Mouse (Mus musculus) intestine, postnatal 0 days (tissue): ENCODE results near the gene Tshz2. TPM values are rescaled to one million over a fixed set of nuclear protein-coding genes. Genes with fewer than 3 reads are reported as not detected.

Experiments used
- ATAC-seq: fragments of 200-750 bp; cut with Nextera tagmentation; 2 replicates; pipeline ENCODE4 v1.8.0; 2017; ENCODE audit warnings: mild to moderate bottlenecking, moderate TSS enrichment, moderate library complexity
- H3K27ac ChIP-seq: fragments of 300-500 bp; sonication (generic); 2 replicates; pipeline ENCODE4 v1.5.1; 2014; ENCODE audit warnings: mild to moderate bottlenecking, low read depth, low read length, moderate library complexity
- H3K27me3 ChIP-seq: fragments of 300-500 bp; sonication (generic); replicated peaks from 2 replicates; pipeline ENCODE4 v1.6.1; 2014; ENCODE audit warnings: low read length, mixed read lengths; ENCODE audit not compliant: control insufficient read depth, insufficient read depth
- H3K36me3 ChIP-seq: fragments of 300-500 bp; sonication (generic); 2 replicates; pipeline ENCODE4 v1.6.1; 2014; ENCODE audit warnings: mild to moderate bottlenecking, moderate library complexity; ENCODE audit not compliant: control insufficient read depth, insufficient read depth
- H3K4me1 ChIP-seq: fragments of 300-500 bp; sonication (generic); replicated peaks from 2 replicates; pipeline ENCODE4 v1.6.1; 2014; ENCODE audit warnings: antibody characterized with exemption, low read length, mixed read lengths; ENCODE audit not compliant: control insufficient read depth, insufficient read depth
- H3K4me2 ChIP-seq: fragments of 300-500 bp; sonication (generic); replicated peaks from 2 replicates; pipeline ENCODE4 v1.6.1; 2014; ENCODE audit warnings: low read depth, mild to moderate bottlenecking, moderate library complexity
- H3K4me3 ChIP-seq: fragments of 300-500 bp; sonication (generic); 2 replicates; pipeline ENCODE4 v1.5.1; 2014; ENCODE audit warnings: low read depth, low read length
- H3K9ac ChIP-seq: fragments of 300-500 bp; sonication (generic); 2 replicates; pipeline ENCODE4 v1.6.1; 2014; ENCODE audit warnings: mild to moderate bottlenecking, low read depth, low read length
- H3K9me3 ChIP-seq: fragments of 300-500 bp; sonication (generic); 2 replicates; pipeline ENCODE4 v1.6.1; 2016; ENCODE audit warnings: mixed run types; ENCODE audit not compliant: control insufficient read depth
- CTCF ChIP-seq: sonication (generic); IDR thresholded peaks from 2 replicates; pipeline ENCODE4 v1.5.1; 2016; ENCODE audit warnings: low read depth, mild to moderate bottlenecking, control low read depth, antibody characterized with exemption, moderate library complexity
- WGBS: fragments of 180-500 bp; shearing (Covaris S2); extraction: QIAGEN DNeasy Blood & Tissue Kit; methylation state at CpG from one replicate; pipeline ENCODE4 v1.1.7; 2014; 5-methylcytosine and 5-hydroxymethylcytosine counted together
- polyA plus RNA-seq: library from polyadenylated mRNA; unstranded; fragments of >200 nt; fragmentation: Nextera tagmentation; extraction: Ambion mirVana; gene quantifications from 2 replicates; pipeline ENCODE4 v1.2.1, GENCODE M21; 2015

Gene Tshz2
- polyA plus RNA-seq, 1 experiment from 2014 or later: 6.3 TPM

GRCm38 (mm10) chr2:169987186-169987585, 354.4 kb downstream of the Tshz2 start:
- TF ChIP-seq CTCF: no peak
- Histone ChIP-seq H3K9me3 (no peaks in the 10 kb centered on the region), H3K27me3 (no peaks in the 10 kb centered on the region), H3K4me3 (no peak overlapping the region), H3K36me3 (no peaks in the 10 kb centered on the region), H3K9ac (no peak overlapping the region), H3K4me2 (no peak overlapping the region), H3K4me1 (no peaks in the 10 kb centered on the region), H3K27ac (no peak overlapping the region)
- WGBS: 64% methylated on average over 13 of the region's 13 CpGs
- no peak for ATAC-seq

DNA sequence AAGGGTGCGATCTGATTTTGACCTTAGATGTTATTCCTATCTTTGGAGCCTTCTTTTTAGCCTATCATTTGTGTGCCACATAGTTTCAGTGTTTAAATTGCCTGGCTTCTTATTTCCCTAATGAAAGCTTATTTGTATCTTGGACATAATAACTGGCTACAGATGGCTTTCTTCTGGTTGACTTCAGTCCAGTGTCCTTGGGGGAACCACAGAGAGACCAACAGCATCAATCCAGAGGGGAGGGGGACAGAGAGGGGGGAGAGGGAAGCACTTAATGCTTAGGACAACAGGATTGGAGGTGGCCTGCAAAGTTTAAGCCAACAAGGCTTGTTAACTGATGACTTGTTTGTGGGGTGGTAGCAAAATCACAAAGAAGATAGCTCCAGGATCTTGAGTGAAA, 356.4 kb downstream of the Tshz2 start:
- 97% methylated on average over 1 of the region's 1 CpGs for WGBS
- Histone ChIP-seq H3K36me3 (no peaks in the 10 kb centered on the region), H3K9ac (no peak overlapping the region), H3K4me3 (no peak overlapping the region), H3K9me3 (no peaks in the 10 kb centered on the region), H3K27me3 (no peaks in the 10 kb centered on the region), H3K4me2 (no peak overlapping the region), H3K27ac (no peak overlapping the region), H3K4me1 (no peaks in the 10 kb centered on the region)
- TF ChIP-seq CTCF: no peak
- ATAC-seq: no peak

- Histone ChIP-seq H3K36me3 (no peaks in the 10 kb centered on the region), H3K27ac (no peak overlapping the region), H3K9me3 (no peaks in the 10 kb centered on the region), H3K4me2 (no peak overlapping the region), H3K4me3 (no peak overlapping the region), H3K4me1 (no peaks in the 10 kb centered on the region; the same call in 1 of the 2 replicates), H3K9ac (no peak overlapping the region), H3K27me3 (no peaks in the 10 kb centered on the region)
- 94% methylated on average over 7 of the region's 7 CpGs for WGBS
- no peak for TF ChIP-seq CTCF
- no peak for ATAC-seq
Observed at GRCm38 (mm10) chr2:169990991-169991390, 358.2 kb downstream of the Tshz2 start.

DNA sequence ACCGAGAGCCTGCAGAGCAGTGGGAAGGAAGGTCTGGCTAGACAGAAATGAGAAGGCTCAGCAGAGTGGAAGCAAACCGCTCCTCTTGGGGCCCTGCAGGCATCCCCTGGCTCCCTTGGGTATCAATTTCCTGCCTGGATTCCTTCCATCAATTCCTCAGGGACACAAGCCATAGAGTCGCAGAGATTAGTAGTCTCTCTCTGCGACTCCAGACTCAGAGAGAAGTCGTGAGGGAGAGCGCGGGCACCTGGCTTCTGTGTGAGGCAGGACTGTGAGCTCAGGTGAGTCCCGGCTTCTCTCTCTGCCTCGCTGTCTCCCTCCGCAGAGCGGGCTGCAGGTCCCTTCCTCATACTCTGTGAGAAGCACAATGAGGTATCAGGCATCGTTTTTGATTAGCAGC, 363.2 kb downstream of the Tshz2 start:
- Histone ChIP-seq H3K9me3 (no peaks in the 10 kb centered on the region), H3K9ac (no peak overlapping the region), H3K27ac (no peak overlapping the region; the same call in 1 of the 2 replicates), H3K4me3 (no peak overlapping the region), H3K36me3 (no peaks in the 10 kb centered on the region), H3K27me3 (no peaks in the 10 kb centered on the region), H3K4me2 (peak overlapping the region; percentile 37; the same call in 1 of the 2 replicates), H3K4me1 (no peaks in the 10 kb centered on the region; the same call in 1 of the 2 replicates)
- no peak for ATAC-seq
- TF ChIP-seq CTCF: no peak
- 21% methylated on average over 12 of the region's 12 CpGs for WGBS

- H3K27me3 ChIP-seq: no peaks in the 10 kb centered on the region
- TF ChIP-seq CTCF: no peak
- no peak for ATAC-seq
- H3K4me2 ChIP-seq: no peak overlapping the region
- H3K9me3 ChIP-seq: no peaks in the 10 kb centered on the region
- no peak overlapping the region for H3K9ac ChIP-seq
- H3K27ac ChIP-seq: no peak overlapping the region
- no peaks in the 10 kb centered on the region; the same call in 1 of the 2 replicates for H3K4me1 ChIP-seq
- H3K36me3 ChIP-seq: no peaks in the 10 kb centered on the region
- 44% methylated on average over 16 of the region's 16 CpGs for WGBS
- H3K4me3 ChIP-seq: no peak overlapping the region
Observed at GRCm38 (mm10) chr2:169996501-169997237, 363.9 kb downstream of the Tshz2 start.

DNA sequence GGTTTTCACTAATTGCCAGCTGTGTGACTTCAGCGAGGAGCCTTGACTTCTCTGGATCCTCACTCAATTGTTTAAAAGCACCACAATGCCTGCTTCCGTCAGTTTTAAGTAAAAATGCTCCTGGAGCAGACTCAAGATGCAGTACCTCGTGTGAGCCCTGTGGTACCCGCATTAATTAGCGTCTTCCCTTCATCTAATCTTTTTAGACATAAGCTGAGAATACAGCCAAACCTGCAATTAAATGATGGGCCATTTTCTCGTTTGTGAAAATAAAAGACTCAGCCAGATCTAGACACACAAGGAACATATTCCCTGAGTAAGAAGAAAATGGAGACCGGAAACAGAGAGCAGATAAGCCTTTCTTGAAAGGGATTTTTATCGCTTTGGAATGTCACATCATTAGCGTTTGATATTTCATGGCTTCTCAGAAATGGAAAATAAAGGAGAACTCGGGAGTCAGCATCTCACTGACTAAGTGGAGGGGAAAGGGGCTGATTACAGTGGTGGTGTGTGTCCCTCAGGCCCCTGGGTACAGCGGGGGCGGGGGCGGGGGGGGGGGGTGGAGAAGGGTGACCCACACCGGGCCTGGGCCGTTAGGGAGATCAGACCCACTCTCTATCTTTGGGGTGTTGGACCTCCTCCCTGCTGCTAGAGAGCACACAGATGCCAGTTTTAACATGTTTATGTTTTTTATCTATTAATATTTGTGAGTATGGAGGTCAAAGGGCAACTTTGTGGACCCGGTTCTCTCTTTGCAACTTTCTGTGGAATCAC, 364.6 kb downstream of the Tshz2 start:
- no peaks in the 10 kb centered on the region for H3K27me3 ChIP-seq
- no peak overlapping the region for H3K27ac ChIP-seq
- ATAC-seq: no peak
- H3K36me3 ChIP-seq: no peaks in the 10 kb centered on the region
- WGBS: 70% methylated on average over 16 of the region's 16 CpGs
- no peaks in the 10 kb centered on the region; the same call in 1 of the 2 replicates for H3K4me1 ChIP-seq
- no peak overlapping the region for H3K9ac ChIP-seq
- no peaks in the 10 kb centered on the region for H3K9me3 ChIP-seq
- TF ChIP-seq CTCF: no peak
- H3K4me3 ChIP-seq: no peak overlapping the region
- H3K4me2 ChIP-seq: no peak overlapping the region
